Mouse (Mus musculus): ENCODE results near the gene Plk5. TPM values are rescaled to one million over a fixed set of nuclear protein-coding genes. Genes with fewer than 3 reads are reported as not detected.

Gene Plk5
- polyA plus RNA-seq, 1 experiment from 2014 or later: 11.0 TPM

GRCm38 (mm10) chr10:80397524-80398173 is 41.4 kb downstream of the Plk5 start:
- WGBS: 34% methylated on average over 8 of the region's 8 CpGs
- H3K4me1 ChIP-seq (ENCODE audit: control insufficient read depth, insufficient read depth, low read depth, low read length): peaks cover 17% of the 10 kb centered on the region

GRCm38 (mm10) chr10:80398174-80398535 is 41.9 kb downstream of the Plk5 start:
- whole genome bisulfite sequencing: 0% methylated on average over 1 of the region's 1 CpGs
- peaks cover 30% of the 10 kb centered on the region for H3K36me3 ChIP-seq (ENCODE audit: control insufficient read depth, insufficient read depth, low read length)

More at GRCm38 (mm10) chr10:80397524-80398173, 41.4 kb downstream of the Plk5 start:
- H3K27me3 ChIP-seq (replicated peaks; ENCODE audit: control insufficient read depth, insufficient read depth, low read length): no peaks in the 10 kb centered on the region
- peak overlapping the region; percentile 74 for H3K4me3 ChIP-seq (ENCODE audit: low read length)
- peaks cover 30% of the 10 kb centered on the region for H3K36me3 ChIP-seq (ENCODE audit: control insufficient read depth, insufficient read depth, low read length)
- H3K27ac ChIP-seq (ENCODE audit: low read depth, low read length): peak overlapping the region; percentile 100
- H3K9ac ChIP-seq (ENCODE audit: low read depth, low read length): peak overlapping the region; percentile 77
- H3K4me2 ChIP-seq (ENCODE audit: low read length): peak overlapping the region; percentile 81
- no peaks in the 10 kb centered on the region for H3K9me3 ChIP-seq (ENCODE audit: control insufficient read depth, low read length)
- no peak for ATAC-seq

GRCm38 (mm10) chr10:80398719-80399190 is 42.5 kb downstream of the Plk5 start:
- H3K4me3 ChIP-seq (ENCODE audit: low read length): peak overlapping the region; percentile 74
- no peaks in the 10 kb centered on the region for H3K9me3 ChIP-seq (ENCODE audit: control insufficient read depth, low read length)
- H3K4me1 ChIP-seq (ENCODE audit: control insufficient read depth, insufficient read depth, low read depth, low read length): peaks cover 17% of the 10 kb centered on the region
- no peaks in the 10 kb centered on the region for H3K27me3 ChIP-seq (replicated peaks; ENCODE audit: control insufficient read depth, insufficient read depth, low read length)
- peak; percentile 80 for ATAC-seq
- peaks cover 32% of the 10 kb centered on the region for H3K36me3 ChIP-seq (ENCODE audit: control insufficient read depth, insufficient read depth, low read length)
- H3K9ac ChIP-seq (ENCODE audit: low read depth, low read length): peak overlapping the region; percentile 91
- WGBS: 0% methylated on average over 51 of the region's 59 CpGs
- peak overlapping the region; percentile 100 for H3K27ac ChIP-seq (ENCODE audit: low read depth, low read length)
- peak overlapping the region; percentile 81 for H3K4me2 ChIP-seq (ENCODE audit: low read length)

More at GRCm38 (mm10) chr10:80398174-80398535, 41.9 kb downstream of the Plk5 start:
- Histone ChIP-seq H3K4me2 (ENCODE audit: low read length) (peak overlapping the region; percentile 81), H3K4me1 (ENCODE audit: control insufficient read depth, insufficient read depth, low read depth, low read length) (peaks cover 17% of the 10 kb centered on the region), H3K27me3 (replicated peaks; ENCODE audit: control insufficient read depth, insufficient read depth, low read length) (no peaks in the 10 kb centered on the region), H3K4me3 (ENCODE audit: low read length) (peak overlapping the region; percentile 74), H3K9ac (ENCODE audit: low read depth, low read length) (peak overlapping the region; percentile 77), H3K27ac (ENCODE audit: low read depth, low read length) (peak overlapping the region; percentile 100), H3K9me3 (ENCODE audit: control insufficient read depth, low read length) (no peaks in the 10 kb centered on the region)
- no peak for ATAC-seq

- peak within 1 kb of the TSS; percentile 100 for H3K27ac ChIP-seq (ENCODE audit: low read depth, low read length)
- no peaks in the 10 kb centered on the region for H3K27me3 ChIP-seq (replicated peaks; ENCODE audit: control insufficient read depth, insufficient read depth, low read length)
- peak within 1 kb of the TSS; percentile 74 for H3K4me3 ChIP-seq (ENCODE audit: low read length)
- peak within 1 kb of the TSS; percentile 91 for H3K9ac ChIP-seq (ENCODE audit: low read depth, low read length)
- H3K4me1 ChIP-seq (ENCODE audit: control insufficient read depth, insufficient read depth, low read depth, low read length): peaks cover 17% of the 10 kb centered on the region
- no peaks in the 10 kb centered on the region for H3K9me3 ChIP-seq (ENCODE audit: control insufficient read depth, low read length)
- under 1% methylated on average over 82 of the region's 82 CpGs for WGBS
- H3K4me2 ChIP-seq (ENCODE audit: low read length): peak within 1 kb of the TSS; percentile 82
- peaks cover 29% of the 10 kb centered on the region for H3K36me3 ChIP-seq (ENCODE audit: control insufficient read depth, insufficient read depth, low read length)
- ATAC-seq: peak; percentile 97
These were observed 43.1 kb downstream of the Plk5 start, which contains the start of gene Mbd3 for GRCm38 (mm10) chr10:80399191-80399972. TSS of gene Mbd3 (minus strand) at chr10:80399550.

GRCm38 (mm10) chr10:80399973-80400703 is 43.9 kb downstream of the Plk5 start:
- Histone ChIP-seq H3K36me3 (ENCODE audit: control insufficient read depth, insufficient read depth, low read length) (peaks cover 21% of the 10 kb centered on the region), H3K9ac (ENCODE audit: low read depth, low read length) (peak overlapping the region; percentile 72), H3K4me2 (ENCODE audit: low read length) (peak overlapping the region; percentile 82), H3K27ac (ENCODE audit: low read depth, low read length) (peak overlapping the region; percentile 80), H3K4me1 (ENCODE audit: control insufficient read depth, insufficient read depth, low read depth, low read length) (peaks cover 19% of the 10 kb centered on the region), H3K4me3 (ENCODE audit: low read length) (peak overlapping the region; percentile 74), H3K9me3 (ENCODE audit: control insufficient read depth, low read length) (no peaks in the 10 kb centered on the region), H3K27me3 (replicated peaks; ENCODE audit: control insufficient read depth, insufficient read depth, low read length) (no peaks in the 10 kb centered on the region)
- 15% methylated on average over 17 of the region's 17 CpGs for WGBS
- ATAC-seq: no peak

- H3K36me3 ChIP-seq (ENCODE audit: control insufficient read depth, insufficient read depth, low read length): peaks cover 18% of the 10 kb centered on the region
- no peak for ATAC-seq
- H3K4me2 ChIP-seq (ENCODE audit: low read length): peak overlapping the region; percentile 82
- H3K9me3 ChIP-seq (ENCODE audit: control insufficient read depth, low read length): no peaks in the 10 kb centered on the region
- peaks cover 24% of the 10 kb centered on the region for H3K4me1 ChIP-seq (ENCODE audit: control insufficient read depth, insufficient read depth, low read depth, low read length)
- H3K27me3 ChIP-seq (replicated peaks; ENCODE audit: control insufficient read depth, insufficient read depth, low read length): no peaks in the 10 kb centered on the region
- 85% methylated on average over 4 of the region's 4 CpGs for WGBS
- H3K4me3 ChIP-seq (ENCODE audit: low read length): no peak overlapping the region
- peak overlapping the region; percentile 80 for H3K27ac ChIP-seq (ENCODE audit: low read depth, low read length)
- H3K9ac ChIP-seq (ENCODE audit: low read depth, low read length): peak overlapping the region; percentile 72
These were observed 44.5 kb downstream of the Plk5 start for GRCm38 (mm10) chr10:80400704-80401161.

GRCm38 (mm10) chr10:80403044-80403692 is 46.9 kb downstream of the Plk5 start:
- ATAC-seq: no peak
- Histone ChIP-seq H3K27me3 (replicated peaks; ENCODE audit: control insufficient read depth, insufficient read depth, low read length) (no peaks in the 10 kb centered on the region), H3K4me3 (ENCODE audit: low read length) (no peak overlapping the region), H3K36me3 (ENCODE audit: control insufficient read depth, insufficient read depth, low read length) (peaks cover 18% of the 10 kb centered on the region), H3K27ac (ENCODE audit: low read depth, low read length) (no peak overlapping the region), H3K9ac (ENCODE audit: low read depth, low read length) (no peak overlapping the region), H3K9me3 (ENCODE audit: control insufficient read depth, low read length) (no peaks in the 10 kb centered on the region), H3K4me2 (ENCODE audit: low read length) (no peak overlapping the region), H3K4me1 (ENCODE audit: control insufficient read depth, insufficient read depth, low read depth, low read length) (peaks cover 22% of the 10 kb centered on the region)
- WGBS: 91% methylated on average over 4 of the region's 4 CpGs

- ATAC-seq: no peak
- peak overlapping the region; percentile 77 for H3K4me3 ChIP-seq (ENCODE audit: low read length)
- H3K4me2 ChIP-seq (ENCODE audit: low read length): peak overlapping the region; percentile 97
- H3K9me3 ChIP-seq (ENCODE audit: control insufficient read depth, low read length): no peaks in the 10 kb centered on the region
- peak overlapping the region; percentile 83 for H3K9ac ChIP-seq (ENCODE audit: low read depth, low read length)
- H3K4me1 ChIP-seq (ENCODE audit: control insufficient read depth, insufficient read depth, low read depth, low read length): peaks cover 16% of the 10 kb centered on the region
- peaks cover 25% of the 10 kb centered on the region for H3K36me3 ChIP-seq (ENCODE audit: control insufficient read depth, insufficient read depth, low read length)
- no peaks in the 10 kb centered on the region for H3K27me3 ChIP-seq (replicated peaks; ENCODE audit: control insufficient read depth, insufficient read depth, low read length)
- whole genome bisulfite sequencing: 55% methylated on average over 10 of the region's 10 CpGs
- H3K27ac ChIP-seq (ENCODE audit: low read depth, low read length): no peak overlapping the region
These were observed 49.4 kb downstream of the Plk5 start for GRCm38 (mm10) chr10:80405481-80406173.

Data from hindbrain, embryonic 16.5 days (tissue).